Mouse (Mus musculus): ENCODE results near the gene Slc7a4.

Gene Slc7a4

GRCm38 (mm10) chr16:17583064-17583463 lies at the start of gene Slc7a4:
TSS of gene Slc7a4 (minus strand) at chr16:17583214.
- DNase-seq (ENCODE audit: low read depth), result peak; percentile 39

DNA sequence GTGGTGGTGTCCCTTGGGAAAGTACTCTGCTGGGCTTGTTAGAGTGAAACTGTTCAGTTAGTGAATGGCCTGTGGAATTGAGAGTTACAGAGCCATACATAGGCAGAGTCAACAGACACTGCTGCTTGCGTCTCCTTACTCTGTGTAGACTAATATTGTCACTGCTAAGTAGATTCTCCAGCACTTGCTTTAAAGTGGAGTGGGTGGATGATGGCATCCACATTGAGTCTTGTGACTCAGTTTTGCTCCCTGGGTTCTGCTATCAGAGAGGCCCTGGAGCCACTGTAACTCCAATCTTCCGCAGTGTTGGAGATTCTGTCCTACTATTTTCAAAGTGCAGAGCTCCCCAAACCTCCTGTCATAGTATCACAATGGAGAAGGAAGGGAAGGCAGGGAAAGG lies 49.6 kb upstream of the Slc7a4 start:
- DNase-seq (ENCODE audit: low read depth), result no peak

- DNase-seq (ENCODE audit: low read depth), result no peak
These were observed 43.2 kb upstream of the Slc7a4 start for GRCm38 (mm10) chr16:17626269-17626555.

- DNase-seq (ENCODE audit: low read depth), result no peak
These were observed 42.7 kb upstream of the Slc7a4 start for GRCm38 (mm10) chr16:17625488-17626268.

GRCm38 (mm10) chr16:17621936-17622335 lies 38.9 kb upstream of the Slc7a4 start:
- no peak for DNase-seq (ENCODE audit: low read depth)

DNA sequence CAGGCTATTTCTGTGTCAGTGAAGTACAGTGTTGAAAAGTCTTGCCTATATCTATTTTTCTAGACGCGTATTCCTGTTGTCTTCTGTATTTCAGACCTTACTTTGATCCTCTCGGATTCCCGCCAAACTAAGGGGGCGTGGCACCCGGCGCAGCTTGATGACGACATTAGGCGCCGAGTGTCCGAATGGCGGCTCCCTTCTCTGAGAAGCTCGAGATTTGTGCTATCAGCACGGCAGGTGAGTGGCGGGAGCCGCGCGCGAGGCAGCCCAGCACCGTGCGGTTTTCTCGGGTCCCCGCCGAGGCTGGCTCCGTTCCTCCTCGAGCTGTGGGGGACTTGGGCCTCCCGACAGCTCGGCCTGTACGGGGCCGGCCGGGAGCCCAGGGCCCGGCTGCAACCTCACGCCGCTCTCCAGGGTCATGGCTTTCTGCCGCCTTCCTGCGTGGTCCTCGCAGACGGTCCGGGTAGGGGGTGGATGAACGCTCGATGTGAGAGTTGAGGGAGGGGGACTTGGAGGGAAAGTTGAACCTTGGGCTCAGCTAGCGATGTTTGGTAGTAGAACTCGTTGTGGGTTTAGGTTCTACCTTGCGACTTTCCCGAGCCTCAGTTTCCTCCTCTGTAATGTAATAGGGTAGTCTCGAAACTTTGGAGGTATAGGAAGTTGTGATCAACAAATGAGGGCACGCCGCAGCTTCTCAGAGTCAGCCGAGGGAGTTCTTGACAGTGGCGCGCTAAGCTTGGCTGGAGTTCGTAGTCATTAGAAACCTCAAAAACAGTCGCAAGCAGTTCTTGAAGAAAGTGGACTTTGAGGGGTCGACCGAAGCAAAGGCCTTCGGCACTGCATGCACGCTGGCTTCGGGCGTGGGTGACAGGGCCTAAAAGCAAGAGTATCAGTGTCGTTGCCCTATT lies 36.4 kb upstream of the Slc7a4 start, which contains the start of gene Smpd4:
Gene Smpd4, plus strand, starts transcription at position 157 of the 908 bp plus-strand sequence.
- peak; percentile 92 for DNase-seq (ENCODE audit: low read depth)

DNA sequence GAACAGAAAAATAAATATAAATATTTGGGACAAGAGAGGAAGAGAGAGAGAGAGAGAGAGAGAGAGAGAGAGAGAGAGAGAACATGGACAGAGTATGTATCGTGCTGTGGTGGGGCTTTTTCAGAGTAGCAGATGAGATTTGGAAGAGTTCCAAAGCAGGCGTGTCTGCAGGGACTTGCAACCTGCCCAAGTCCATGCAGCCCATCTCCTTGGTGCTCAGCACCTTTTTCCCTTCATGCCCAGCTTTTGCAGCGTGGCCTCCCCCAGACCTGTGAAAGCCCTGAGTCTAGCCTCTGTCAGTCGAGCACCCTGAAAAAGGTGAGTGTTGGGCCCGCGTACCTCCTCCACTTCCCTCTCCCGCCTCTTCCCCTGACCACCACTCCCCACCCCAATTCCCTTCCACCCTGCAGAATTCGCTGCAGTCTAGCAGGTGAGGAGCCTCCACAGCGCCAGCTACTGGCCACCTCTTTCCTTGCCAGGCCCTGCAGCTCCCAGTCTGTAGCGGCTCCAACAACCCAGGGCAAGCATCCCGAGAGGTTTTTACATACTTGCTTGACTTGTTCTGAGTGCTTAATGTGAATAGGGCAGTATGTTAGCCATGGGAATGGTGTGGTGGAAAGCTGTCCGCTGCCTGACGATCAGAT lies 35.0 kb upstream of the Slc7a4 start:
- peak; percentile 65 for DNase-seq (ENCODE audit: low read depth)

GRCm38 (mm10) chr16:17616212-17616611 lies 33.2 kb upstream of the Slc7a4 start:
- DNase-seq (ENCODE audit: low read depth), result no peak

DNA sequence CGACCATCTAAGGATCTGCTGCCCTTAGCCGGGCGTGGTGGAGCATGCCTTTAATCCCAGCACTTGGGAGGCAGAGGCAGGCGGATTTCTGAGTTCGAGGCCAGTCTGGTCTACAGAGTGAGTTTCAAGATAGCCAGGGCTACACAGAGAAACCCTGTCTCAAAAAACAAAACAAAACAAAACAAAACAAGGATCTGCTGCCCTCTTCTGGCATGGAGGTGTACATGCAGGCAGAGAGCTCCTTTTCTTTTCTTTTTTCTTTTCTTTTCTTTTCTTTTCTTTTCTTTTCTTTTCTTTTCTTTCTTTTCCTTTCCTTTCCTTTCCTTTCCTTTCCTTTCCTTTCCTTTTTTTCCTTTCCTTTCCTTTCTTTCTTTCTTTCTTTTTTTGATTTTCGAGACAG lies 31.7 kb upstream of the Slc7a4 start:
- peak; percentile 38 for DNase-seq (ENCODE audit: low read depth)

GRCm38 (mm10) chr16:17611383-17611782 lies 28.4 kb upstream of the Slc7a4 start:
- DNase-seq (ENCODE audit: low read depth), result no peak

- no peak for DNase-seq (ENCODE audit: low read depth)
These were observed 22.7 kb upstream of the Slc7a4 start for GRCm38 (mm10) chr16:17605684-17606083.

DNA sequence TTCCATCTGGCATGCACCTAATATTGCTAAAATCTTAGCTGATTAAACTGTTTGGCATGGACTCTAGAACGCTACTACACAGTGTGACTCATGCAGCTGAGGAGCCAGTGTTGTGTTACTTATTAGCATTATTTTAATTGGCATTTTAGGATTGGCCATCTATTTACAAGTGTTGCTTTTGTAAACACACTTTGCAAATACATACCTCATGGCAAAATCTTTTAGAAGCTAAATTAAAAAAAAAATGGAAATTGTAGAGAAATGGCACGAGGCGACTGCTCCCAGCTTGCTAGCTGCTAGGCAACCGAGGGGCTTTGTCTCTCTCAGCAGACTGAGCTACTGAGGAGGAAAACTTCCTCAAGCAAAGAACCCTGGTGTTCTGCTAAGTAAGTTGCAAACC lies 21.9 kb upstream of the Slc7a4 start:
- DNase-seq (ENCODE audit: low read depth), result no peak

GRCm38 (mm10) chr16:17600944-17601562 lies 18.0 kb upstream of the Slc7a4 start:
- DNase-seq (ENCODE audit: low read depth), result no peak

DNA sequence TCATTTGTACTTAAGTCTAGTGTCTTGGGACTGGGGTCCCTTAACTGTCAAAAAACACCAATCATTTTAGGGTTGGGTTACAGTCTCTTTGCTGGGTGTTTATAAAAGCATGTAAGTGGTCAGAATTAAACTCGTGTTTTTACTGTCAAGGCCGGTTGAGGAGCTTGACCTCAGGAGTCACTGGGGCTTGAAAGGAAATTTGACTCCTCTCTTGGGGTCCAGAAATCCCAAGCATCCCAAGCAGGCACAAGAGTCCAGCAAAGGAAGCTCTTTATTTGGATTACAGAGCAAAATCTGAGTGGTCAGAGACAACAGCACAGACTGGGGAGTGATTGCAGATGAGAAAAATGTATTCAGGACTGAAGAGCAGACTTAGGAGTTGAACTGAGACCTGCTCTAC lies 7.7 kb upstream of the Slc7a4 start:
- no peak for DNase-seq (ENCODE audit: low read depth)

- no peak for DNase-seq (ENCODE audit: low read depth)
These were observed 1.5 kb upstream of the Slc7a4 start for GRCm38 (mm10) chr16:17584555-17584954.

DNA sequence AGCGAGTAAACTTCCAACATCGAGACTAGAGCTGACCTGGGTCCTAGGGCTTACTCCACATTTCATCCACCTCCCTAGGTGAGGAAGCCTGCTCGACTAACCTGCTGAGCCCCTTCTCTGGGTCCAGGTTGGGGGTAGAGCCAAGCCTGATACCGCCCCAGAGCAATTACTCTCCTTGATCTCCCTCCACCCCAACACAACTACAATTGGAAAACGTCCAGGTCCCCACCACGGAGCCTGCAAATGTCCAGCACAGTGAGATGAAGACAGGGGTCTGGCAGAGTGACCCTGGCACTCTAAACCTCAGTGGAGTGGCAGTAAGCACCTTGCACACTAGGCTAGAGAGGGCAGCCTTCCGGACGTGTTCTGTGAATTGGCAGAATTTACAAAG lies 6.2 kb downstream of the Slc7a4 start:
- DNase-seq (ENCODE audit: low read depth), result no peak

DNA sequence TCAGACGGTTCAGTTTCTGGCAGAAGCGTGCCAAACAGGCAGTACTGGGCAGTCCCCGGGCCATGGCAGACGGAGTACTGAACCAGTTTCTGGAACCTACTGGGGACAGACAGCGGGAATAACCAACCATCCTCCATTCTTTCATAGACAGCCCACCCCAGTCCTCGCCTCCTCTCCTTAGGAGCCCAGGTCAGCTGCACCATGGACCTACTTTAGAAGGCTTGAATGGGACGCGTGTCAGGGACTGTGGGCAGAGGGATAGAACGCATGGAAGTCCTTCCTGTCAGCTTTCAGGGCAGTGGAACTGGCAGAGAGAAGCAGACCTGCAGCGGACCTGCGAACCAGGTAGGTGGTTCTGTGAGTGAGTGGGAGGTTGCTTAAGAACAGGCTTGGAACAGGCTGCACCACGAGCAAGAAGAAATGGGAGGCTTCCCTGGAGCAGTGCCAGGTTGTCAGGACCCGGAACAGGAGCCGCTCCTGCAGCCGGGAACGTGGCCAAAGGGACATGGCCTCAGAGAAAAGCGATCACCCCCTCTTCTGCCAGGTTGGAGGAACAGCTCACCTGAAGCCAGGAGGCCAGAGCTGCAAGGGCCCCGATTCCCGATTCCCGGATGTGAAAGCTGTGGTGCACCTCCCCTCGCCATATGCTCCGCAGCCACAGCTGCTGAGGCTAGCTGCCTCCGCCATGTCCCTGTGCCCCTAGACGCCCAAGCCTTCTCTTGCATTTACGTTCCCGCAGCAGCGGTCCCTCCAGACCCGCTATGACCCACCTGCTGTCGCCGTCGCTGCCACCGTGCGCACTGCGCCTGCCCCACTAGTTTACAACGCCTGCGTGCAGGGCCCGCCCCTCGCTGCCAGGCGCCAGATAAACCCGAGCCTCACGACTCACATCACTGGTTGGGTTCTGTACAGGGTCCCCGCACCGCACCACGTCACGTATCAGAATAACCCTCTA lies 6.9 kb downstream of the Slc7a4 start:
- peak; percentile 23 for DNase-seq (ENCODE audit: low read depth)

- no peak for DNase-seq (ENCODE audit: low read depth)
These were observed 16.8 kb downstream of the Slc7a4 start for GRCm38 (mm10) chr16:17566186-17566585.

DNA sequence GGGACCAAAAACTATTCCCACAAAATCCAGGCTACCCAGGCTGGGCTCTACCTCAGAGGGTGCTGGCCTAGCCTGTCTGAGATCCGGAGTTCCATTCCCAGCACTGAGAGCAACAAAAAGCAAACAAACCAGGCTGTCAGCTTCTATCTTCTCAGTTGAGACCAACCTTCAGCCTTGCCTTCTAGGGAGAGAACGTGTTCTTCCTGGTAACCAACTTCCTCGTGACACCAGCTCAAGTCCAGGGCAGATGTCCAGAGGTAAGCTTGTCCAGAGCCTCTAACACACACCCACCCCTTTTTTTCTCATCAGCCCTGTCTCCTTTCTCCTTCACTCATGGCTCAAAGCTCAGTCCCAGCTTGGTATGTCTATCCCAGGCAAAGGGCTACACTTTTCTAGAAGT lies 18.2 kb downstream of the Slc7a4 start:
- DNase-seq (ENCODE audit: low read depth), result no peak

- DNase-seq (ENCODE audit: low read depth), result no peak
These were observed 18.8 kb downstream of the Slc7a4 start for GRCm38 (mm10) chr16:17564221-17564620.

DNA sequence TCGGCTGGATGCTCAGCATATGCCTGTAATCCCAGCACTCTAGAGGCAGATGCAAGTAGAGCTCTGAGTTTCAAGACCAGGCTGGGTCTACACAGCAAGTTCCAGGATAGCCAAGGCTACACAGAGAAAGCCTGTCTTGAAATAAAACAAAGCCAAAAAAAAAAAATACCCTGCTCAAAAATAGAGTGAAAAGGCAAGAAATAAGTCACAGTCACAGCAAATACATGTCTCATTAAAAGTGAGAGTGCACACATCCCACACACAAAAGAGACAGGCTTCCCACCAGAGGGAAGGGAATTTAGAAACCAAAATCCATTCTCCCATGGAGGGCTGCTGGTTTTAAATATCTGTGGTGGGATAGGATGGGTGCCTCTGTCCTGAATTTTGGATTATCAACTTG lies 19.4 kb downstream of the Slc7a4 start:
- DNase-seq (ENCODE audit: low read depth), result no peak
